Mouse (Mus musculus) hindbrain, embryonic 14.5 days (tissue): ENCODE measurements at regions not wholly inside any gene's neighbourhood (a gene's known extent, or its start where the extent isn't known, plus 50 kb on each side); places are given as distances from the start of the nearest gene placed in this dataset.

Experiments
- ATAC-seq: fragments of 200-750 bp; cut with Nextera tagmentation; 2 replicates; pipeline ENCODE4 v1.8.0; 2017; ENCODE audit warnings: moderate number of reproducible peaks, mild to moderate bottlenecking, moderate TSS enrichment, moderate library complexity; ENCODE audit not compliant: low FRiP score
- DNase-seq: peaks from one replicate; pipeline ENCODE4 v3.0.0-alpha.2; 2015; ENCODE audit warnings: low spot score
- H3K27ac ChIP-seq: fragments of 300-500 bp; sonication (generic); 2 replicates; pipeline ENCODE4 v1.5.1; 2014; ENCODE audit warnings: mild to moderate bottlenecking, moderate library complexity
- H3K27me3 ChIP-seq: fragments of 300-500 bp; sonication (generic); 2 replicates; pipeline ENCODE4 v1.6.1; 2014; ENCODE audit warnings: mild to moderate bottlenecking, low read length, mixed read lengths; ENCODE audit not compliant: control insufficient read depth, insufficient read depth
- H3K36me3 ChIP-seq: fragments of 300-500 bp; sonication (generic); replicated peaks from 2 replicates; pipeline ENCODE4 v1.6.1; 2014; ENCODE audit not compliant: control insufficient read depth, insufficient read depth
- H3K4me1 ChIP-seq: fragments of 300-500 bp; sonication (generic); replicated peaks from 2 replicates; pipeline ENCODE4 v1.6.1; 2014; ENCODE audit warnings: antibody characterized with exemption, low read length, mixed read lengths; ENCODE audit not compliant: control insufficient read depth, insufficient read depth
- H3K4me2 ChIP-seq: fragments of 300-500 bp; sonication (generic); replicated peaks from 2 replicates; pipeline ENCODE4 v1.6.1; 2014; ENCODE audit warnings: mild to moderate bottlenecking, moderate library complexity
- H3K4me3 ChIP-seq: fragments of 300-500 bp; sonication (generic); replicated peaks from 2 replicates; pipeline ENCODE4 v1.5.1; 2014; ENCODE audit warnings: mild to moderate bottlenecking, low read length
- H3K9ac ChIP-seq: fragments of 300-500 bp; sonication (generic); 2 replicates; pipeline ENCODE4 v1.6.1; 2014
- H3K9me3 ChIP-seq: fragments of 300-500 bp; sonication (generic); 2 replicates; pipeline ENCODE4 v1.6.1; 2016; ENCODE audit warnings: low read length; ENCODE audit not compliant: control insufficient read depth
- WGBS: fragments of 180-500 bp; shearing (Covaris S2); extraction: QIAGEN DNeasy Blood & Tissue Kit; methylation state at CpG from one replicate; pipeline ENCODE4 v1.1.7; 2014; 5-methylcytosine and 5-hydroxymethylcytosine counted together

GRCm38 (mm10) chr3:39390442-39390841, 503.7 kb downstream of the Fat4 start:
- 60% methylated on average over 9 of the region's 9 CpGs for WGBS
- Histone ChIP-seq H3K4me3 (no peak overlapping the region), H3K4me1 (no peaks in the 10 kb centered on the region), H3K36me3 (no peaks in the 10 kb centered on the region), H3K9ac (no peak overlapping the region), H3K27me3 (no peaks in the 10 kb centered on the region), H3K4me2 (no peak overlapping the region), H3K27ac (no peak overlapping the region), H3K9me3 (no peaks in the 10 kb centered on the region)
- ATAC-seq (no peak), DNase-seq (no peak)

DNA sequence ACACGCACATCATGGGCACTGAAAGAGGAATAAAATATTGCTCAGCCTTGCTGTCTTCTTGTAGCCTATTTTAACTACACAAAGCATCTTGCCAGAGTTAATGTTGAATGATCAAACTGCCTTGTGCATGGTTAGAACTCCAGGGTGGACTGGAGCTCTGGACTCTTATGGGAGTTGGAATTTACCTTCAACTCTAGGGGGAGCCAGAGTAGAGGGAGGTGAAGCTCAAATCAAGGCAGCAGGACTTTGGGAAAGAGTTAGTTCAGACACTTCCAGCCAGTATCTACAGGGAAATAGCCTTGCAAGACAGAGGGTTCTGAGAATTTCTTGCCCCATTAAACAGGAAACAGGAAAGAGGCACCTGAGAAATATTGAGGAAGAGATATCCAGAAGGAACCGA, 505.3 kb downstream of the Fat4 start:
- Histone ChIP-seq H3K4me2 (no peak overlapping the region), H3K4me1 (no peaks in the 10 kb centered on the region), H3K9me3 (no peaks in the 10 kb centered on the region), H3K27me3 (no peaks in the 10 kb centered on the region), H3K36me3 (no peaks in the 10 kb centered on the region), H3K9ac (no peak overlapping the region), H3K27ac (no peak overlapping the region), H3K4me3 (no peak overlapping the region)
- DNase-seq (no peak), ATAC-seq (no peak)
- 77% methylated on average over 2 of the region's 2 CpGs for WGBS

DNA sequence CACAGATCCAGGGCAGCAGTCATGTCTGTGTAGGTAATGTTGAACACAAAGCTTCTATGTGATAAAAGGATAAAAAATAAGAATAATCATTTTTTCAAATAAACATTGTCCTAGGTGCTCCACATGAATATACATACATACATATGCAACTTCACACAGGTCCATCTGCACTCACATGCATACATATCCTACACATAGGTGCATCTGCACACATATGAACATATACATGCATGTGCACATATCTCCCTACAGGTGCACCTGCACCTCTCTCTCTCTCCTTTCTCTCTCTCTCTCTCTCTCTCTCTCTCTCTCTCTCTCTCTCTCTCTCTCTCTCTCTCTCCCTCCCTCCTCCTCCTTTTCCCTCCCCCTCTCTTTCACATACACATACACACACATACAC, 509.9 kb downstream of the Fat4 start:
- ATAC-seq (no peak), DNase-seq (no peak)
- Histone ChIP-seq H3K36me3 (no peaks in the 10 kb centered on the region), H3K4me3 (no peak overlapping the region), H3K9me3 (no peaks in the 10 kb centered on the region), H3K4me2 (no peak overlapping the region), H3K4me1 (no peaks in the 10 kb centered on the region), H3K27me3 (no peaks in the 10 kb centered on the region), H3K9ac (no peak overlapping the region), H3K27ac (peak overlapping the region; percentile 54)

- ATAC-seq, result peak; percentile 72; the same call in 1 of the 2 replicates
- peak; percentile 47 for DNase-seq
These were observed 510.5 kb downstream of the Fat4 start for GRCm38 (mm10) chr3:39397255-39397654.

DNA sequence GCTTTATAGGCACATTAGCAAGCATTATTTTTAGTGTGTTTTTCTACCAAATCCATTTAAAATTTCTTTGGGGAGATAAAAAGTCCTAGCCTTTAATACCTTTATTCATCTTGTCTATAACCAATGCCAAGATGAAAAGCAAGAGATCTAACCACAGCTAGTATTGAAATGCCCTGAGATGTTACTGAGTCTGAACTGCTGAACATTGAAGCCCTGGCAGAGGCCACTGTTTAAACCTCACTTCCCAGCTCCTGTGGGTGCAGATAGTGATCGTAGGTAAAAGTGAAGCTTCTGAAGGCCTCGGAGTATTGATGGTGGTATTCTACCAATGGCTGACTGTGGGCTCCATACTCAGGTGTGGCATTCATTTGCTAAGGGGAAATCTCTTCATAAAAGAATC, 510.9 kb downstream of the Fat4 start:
- Histone ChIP-seq H3K9me3 (no peaks in the 10 kb centered on the region), H3K27ac (peak overlapping the region; percentile 46; the same call in 1 of the 2 replicates), H3K4me3 (no peak overlapping the region), H3K4me2 (no peak overlapping the region), H3K9ac (no peak overlapping the region), H3K27me3 (no peaks in the 10 kb centered on the region), H3K36me3 (no peaks in the 10 kb centered on the region), H3K4me1 (no peaks in the 10 kb centered on the region)
- ATAC-seq, result no peak
- 89% methylated on average over 2 of the region's 2 CpGs for WGBS
- DNase-seq, result no peak

More at GRCm38 (mm10) chr3:39397255-39397654, 510.5 kb downstream of the Fat4 start:
- Histone ChIP-seq H3K9ac (no peak overlapping the region), H3K9me3 (no peaks in the 10 kb centered on the region), H3K27ac (peak overlapping the region; percentile 54), H3K4me2 (no peak overlapping the region), H3K4me3 (no peak overlapping the region), H3K36me3 (no peaks in the 10 kb centered on the region), H3K4me1 (no peaks in the 10 kb centered on the region), H3K27me3 (no peaks in the 10 kb centered on the region)
- WGBS, result 34% methylated on average over 3 of the region's 3 CpGs

DNA sequence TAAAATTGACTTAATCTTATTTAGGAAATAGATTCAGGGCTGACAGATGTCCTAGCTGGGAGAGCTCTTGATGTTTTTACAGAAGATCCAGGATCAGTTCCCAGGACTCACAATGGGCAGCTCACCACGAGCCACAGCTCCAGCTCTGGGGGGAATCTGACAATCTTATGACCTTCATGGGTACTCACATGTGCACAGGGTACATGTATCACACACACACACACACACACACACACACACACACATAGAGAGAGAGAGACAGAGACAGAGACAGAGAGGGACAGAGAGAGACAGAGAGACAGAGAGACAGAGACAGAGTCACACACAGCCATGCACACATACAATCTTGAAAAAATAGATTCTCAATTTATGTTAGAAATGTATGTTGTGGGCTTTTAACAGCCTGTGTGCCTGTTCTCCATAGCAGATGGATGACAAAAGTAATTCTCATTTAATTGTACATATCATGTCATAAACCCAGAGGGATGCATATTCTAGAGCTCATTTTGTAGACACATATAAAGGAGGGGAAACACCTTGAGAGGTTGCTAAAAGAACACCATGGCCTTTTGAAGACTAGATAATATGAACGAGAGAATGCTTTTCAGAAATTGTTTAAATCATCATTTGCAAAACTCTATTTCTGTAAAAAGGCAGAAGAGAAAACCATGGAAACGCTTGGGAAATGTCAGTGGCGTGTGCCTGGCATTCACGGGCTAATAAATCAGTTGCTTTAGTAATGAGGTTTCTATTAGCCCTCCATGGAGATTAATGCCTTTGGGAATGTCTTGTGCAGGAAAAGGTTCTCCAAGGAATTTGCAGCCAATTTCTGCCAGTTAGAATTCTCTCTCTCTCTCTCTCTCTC, 538.3 kb downstream of the Fat4 start:
- H3K27ac ChIP-seq, result peak overlapping the region; percentile 43; the same call in 1 of the 2 replicates

DNA sequence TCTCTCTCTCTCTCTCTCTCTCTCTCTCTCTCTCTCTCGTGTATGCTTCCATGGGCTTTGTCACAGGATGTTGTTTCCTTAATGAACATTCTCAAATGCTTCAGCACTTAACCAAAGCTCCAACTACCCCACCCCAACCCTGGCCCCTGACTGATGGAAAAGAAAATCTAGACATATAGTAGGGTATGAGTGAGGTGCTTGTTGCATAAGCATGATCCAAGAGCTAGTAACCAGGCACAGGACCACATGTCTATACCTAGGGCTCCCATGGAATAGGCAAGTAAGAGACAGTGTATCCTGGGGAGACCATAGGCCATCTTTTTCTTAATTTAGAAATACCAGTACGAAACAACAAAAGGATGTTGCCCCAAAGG, 538.9 kb downstream of the Fat4 start:
- Histone ChIP-seq H3K4me2 (no peak overlapping the region), H3K4me3 (no peak overlapping the region), H3K9me3 (no peaks in the 10 kb centered on the region), H3K27ac (no peak overlapping the region; the same call in 1 of the 2 replicates), H3K9ac (no peak overlapping the region), H3K36me3 (no peaks in the 10 kb centered on the region), H3K4me1 (no peaks in the 10 kb centered on the region; the same call in 1 of the 2 replicates), H3K27me3 (no peaks in the 10 kb centered on the region)
- no peak for DNase-seq
- ATAC-seq, result peak; percentile 27; the same call in 1 of the 2 replicates
- WGBS, result 38% methylated on average over 2 of the region's 2 CpGs

More for the DNA sequence above, 538.3 kb downstream of the Fat4 start:
- Histone ChIP-seq H3K9ac (no peak overlapping the region), H3K4me3 (no peak overlapping the region), H3K4me2 (no peak overlapping the region), H3K36me3 (no peaks in the 10 kb centered on the region), H3K9me3 (no peaks in the 10 kb centered on the region), H3K27me3 (no peaks in the 10 kb centered on the region), H3K4me1 (no peaks in the 10 kb centered on the region; the same call in 1 of the 2 replicates)
- DNase-seq, result peak; percentile 42
- 49% methylated on average over 5 of the region's 5 CpGs for WGBS
- ATAC-seq, result peak; percentile 31; the same call in 1 of the 2 replicates

DNA sequence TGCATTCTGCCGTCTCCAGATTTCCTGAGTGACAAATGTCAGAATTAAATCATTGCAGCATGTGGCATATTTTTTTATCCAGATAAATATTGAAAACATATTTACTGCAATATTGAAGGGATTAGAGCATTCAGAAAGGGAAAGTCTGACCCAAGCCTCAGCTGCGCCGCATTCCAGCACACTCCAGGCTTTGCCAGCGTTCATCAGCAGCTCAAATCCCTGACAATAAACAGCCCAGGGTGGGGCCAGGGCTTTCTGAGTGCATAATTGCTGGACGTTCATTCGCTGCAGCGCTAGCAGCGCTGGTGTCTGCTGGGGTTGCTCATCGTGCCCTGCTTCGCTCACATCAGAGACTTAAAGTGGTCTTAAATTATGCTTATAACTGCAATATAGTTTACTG, 556.6 kb downstream of the Fat4 start:
- no peaks in the 10 kb centered on the region for H3K4me1 ChIP-seq
- no peak overlapping the region for H3K4me3 ChIP-seq
- WGBS, result 67% methylated on average over 10 of the region's 10 CpGs
- ATAC-seq (no peak), DNase-seq (no peak)
- no peaks in the 10 kb centered on the region for H3K27me3 ChIP-seq
- H3K9me3 ChIP-seq, result no peaks in the 10 kb centered on the region
- H3K9ac ChIP-seq, result no peak overlapping the region
- no peak overlapping the region for H3K27ac ChIP-seq
- no peaks in the 10 kb centered on the region for H3K36me3 ChIP-seq
- no peak overlapping the region for H3K4me2 ChIP-seq

GRCm38 (mm10) chr3:39455650-39456049, 568.9 kb downstream of the Fat4 start:
- Histone ChIP-seq H3K36me3 (no peaks in the 10 kb centered on the region), H3K27ac (no peak overlapping the region), H3K9me3 (no peaks in the 10 kb centered on the region), H3K9ac (no peak overlapping the region), H3K4me1 (no peaks in the 10 kb centered on the region), H3K4me2 (no peak overlapping the region), H3K27me3 (no peaks in the 10 kb centered on the region), H3K4me3 (no peak overlapping the region)
- ATAC-seq, result no peak
- DNase-seq, result no peak
